Comparison of ENCODE assay signal across 20 mouse cellular contexts in genomic region chr7:94281529-94281928, GRCm38 (mm10).
DNase-seq lines count a peak whose midpoint lies in the region; ATAC-seq and TF ChIP-seq lines count a peak whose summit lies in the region.
"Had no signal": no experiment of that assay in that cellular context is flagged by ENCODE, and none has a peak within 500 bp of the region (broad histone marks: within the 10 kb centered on the region; RNA-seq: fewer than 3 reads in every experiment).

No protein-coding gene starts in this region.

- H3K27me3 ChIP-seq in hindbrain, embryonic 12.5 days, result no peaks in the 10 kb centered on the region
- H3K27me3 ChIP-seq in hindbrain, postnatal 0 days (ENCODE audit: insufficient read depth, low read length), result no peaks in the 10 kb centered on the region
- H3K27me3 ChIP-seq in midbrain, embryonic 14.5 days (ENCODE audit: control insufficient read depth, insufficient read depth, low read length), result no peaks in the 10 kb centered on the region
- no peaks in the 10 kb centered on the region for H3K27me3 ChIP-seq in liver, postnatal 0 days (ENCODE audit: insufficient read depth, low read length)
- H3K27me3 ChIP-seq: CH12.LX; embryonic facial prominence, embryonic 12.5 days; heart, embryonic 13.5 days; Patski had no signal

- H3K9ac ChIP-seq in hindbrain, embryonic 12.5 days, result no peak overlapping the region
- H3K9ac ChIP-seq in hindbrain, postnatal 0 days (replicated peaks; ENCODE audit: low read length), result no peak overlapping the region
- H3K9ac ChIP-seq in midbrain, embryonic 14.5 days (replicated peaks; ENCODE audit: low read length), result no peak overlapping the region
- no peak overlapping the region for H3K9ac ChIP-seq in liver, postnatal 0 days (replicated peaks)
- H3K9ac ChIP-seq: embryonic facial prominence, embryonic 12.5 days; heart, embryonic 13.5 days had no signal

- H3K27ac ChIP-seq in hindbrain, embryonic 12.5 days, result peak overlapping the region; percentile 18
- no peak overlapping the region for H3K27ac ChIP-seq in hindbrain, postnatal 0 days
- H3K27ac ChIP-seq in midbrain, embryonic 14.5 days (replicated peaks; ENCODE audit: low read depth, low read length), result no peak overlapping the region
- H3K27ac ChIP-seq in liver, postnatal 0 days (ENCODE audit: low read depth), result no peak overlapping the region
- H3K27ac ChIP-seq: embryonic facial prominence, embryonic 12.5 days; heart, embryonic 13.5 days had no signal

- H3K4me3 ChIP-seq in hindbrain, embryonic 12.5 days, result no peak overlapping the region
- no peak overlapping the region for H3K4me3 ChIP-seq in hindbrain, postnatal 0 days (ENCODE audit: low read length)
- no peak overlapping the region for H3K4me3 ChIP-seq in midbrain, embryonic 14.5 days (replicated peaks; ENCODE audit: low read depth, low read length)
- H3K4me3 ChIP-seq in liver, postnatal 0 days (ENCODE audit: low read depth, low read length), result no peak overlapping the region
- H3K4me3 ChIP-seq: embryonic facial prominence, embryonic 12.5 days; heart, embryonic 13.5 days had no signal

- no peak for DNase-seq in hindbrain, postnatal 0 days (ENCODE audit: low spot score)
- DNase-seq in retina, embryonic 14.5 days (ENCODE audit: low spot score), result peak; percentile 4
- no peak for DNase-seq in retina, postnatal 1 day
- no peak for DNase-seq in midbrain, embryonic 14.5 days
- no peak for DNase-seq in liver, postnatal 0 days
- no peak for DNase-seq in yolk sac, embryonic 10.5 days (ENCODE audit: low spot score)
- DNase-seq: adrenal gland, postnatal 14 days; cerebellum, adult 11-12 months; cerebellum, adult 9-10 months; cerebellum, postnatal 25 days; gastrocnemius, postnatal 14 days; heart, postnatal 4 days had no signal

- peak; percentile 77; the same call in 1 of the 2 replicates for ATAC-seq in hindbrain, embryonic 12.5 days (ENCODE audit: low FRiP score)
- ATAC-seq in hindbrain, postnatal 0 days, result no peak
- peak; percentile 38; the same call in 1 of the 2 replicates for ATAC-seq in midbrain, embryonic 14.5 days (ENCODE audit: low FRiP score, low TSS enrichment)
- no peak for ATAC-seq in liver, postnatal 0 days
- ATAC-seq: activated CD4-positive, CD25-positive, alpha-beta regulatory T cell, adult 4 months; forebrain, embryonic 16.5 days; inflammation-experienced regulatory T-cells, adult 6 months; Patski had no signal

- H3K4me2 ChIP-seq in hindbrain, embryonic 12.5 days (replicated peaks), result no peak overlapping the region
- H3K4me2 ChIP-seq in hindbrain, postnatal 0 days (ENCODE audit: low read depth, low read length), result no peak overlapping the region
- no peak overlapping the region for H3K4me2 ChIP-seq in midbrain, embryonic 14.5 days (ENCODE audit: low read length)
- H3K4me2 ChIP-seq in liver, postnatal 0 days (ENCODE audit: low read depth, low read length), result no peak overlapping the region
- H3K4me2 ChIP-seq: embryonic facial prominence, embryonic 12.5 days; heart, embryonic 13.5 days had no signal

- H3K36me3 ChIP-seq in hindbrain, embryonic 12.5 days, result no peaks in the 10 kb centered on the region
- H3K36me3 ChIP-seq in hindbrain, postnatal 0 days (ENCODE audit: insufficient read depth, low read length), result no peaks in the 10 kb centered on the region
- H3K36me3 ChIP-seq in midbrain, embryonic 14.5 days (ENCODE audit: control insufficient read depth, insufficient read depth, low read length), result no peaks in the 10 kb centered on the region
- no peaks in the 10 kb centered on the region for H3K36me3 ChIP-seq in liver, postnatal 0 days (replicated peaks; ENCODE audit: insufficient read depth, low read length)
- H3K36me3 ChIP-seq: embryonic facial prominence, embryonic 12.5 days; heart, embryonic 13.5 days had no signal

- no peaks in the 10 kb centered on the region for H3K4me1 ChIP-seq in hindbrain, embryonic 12.5 days
- H3K4me1 ChIP-seq in hindbrain, postnatal 0 days (ENCODE audit: insufficient read depth, low read length), result no peaks in the 10 kb centered on the region
- H3K4me1 ChIP-seq in midbrain, embryonic 14.5 days (ENCODE audit: control insufficient read depth, insufficient read depth, low read length), result 0 out of 2 replicates have a peak, but pooled peaks cover 4% of the 10 kb centered on the region
- H3K4me1 ChIP-seq in liver, postnatal 0 days (ENCODE audit: insufficient read depth), result no peaks in the 10 kb centered on the region
- H3K4me1 ChIP-seq: embryonic facial prominence, embryonic 12.5 days; heart, embryonic 13.5 days had no signal

- H3K9me3 ChIP-seq in hindbrain, embryonic 12.5 days (replicated peaks), result no peaks in the 10 kb centered on the region
- no peaks in the 10 kb centered on the region for H3K9me3 ChIP-seq in hindbrain, postnatal 0 days (ENCODE audit: low read length)
- H3K9me3 ChIP-seq in midbrain, embryonic 14.5 days (ENCODE audit: control insufficient read depth, low read length), result no peaks in the 10 kb centered on the region
- H3K9me3 ChIP-seq in liver, postnatal 0 days (ENCODE audit: low read length), result no peaks in the 10 kb centered on the region
- H3K9me3 ChIP-seq: embryonic facial prominence, embryonic 12.5 days; heart, embryonic 13.5 days had no signal

- no peak for TF ChIP-seq CTCF in hindbrain, postnatal 0 days (IDR thresholded peaks at IDR 0.05; ENCODE audit: low read depth)
- no peak for TF ChIP-seq CTCF in liver, postnatal 0 days (IDR thresholded peaks at IDR 0.05; ENCODE audit: low read depth)

- TF ChIP-seq EP300 in liver, postnatal 0 days (IDR thresholded peaks at IDR 0.05; ENCODE audit: low read depth), result no peak

- WGBS in hindbrain, embryonic 12.5 days, result 60% methylated on average over 3 of the region's 3 CpGs
- 54% methylated on average over 3 of the region's 3 CpGs for WGBS in hindbrain, postnatal 0 days
- WGBS in midbrain, embryonic 14.5 days, result 60% methylated on average over 3 of the region's 3 CpGs
- WGBS in liver, postnatal 0 days (ENCODE audit: insufficient replicate concordance), result 60% methylated on average over 3 of the region's 3 CpGs

Comparison
In these comparisons a context has a peak if more than half of its experiments do, and no peak if none do; other contexts are left out.
1. ATAC-seq: peak in hindbrain, embryonic 12.5 days (single experiment) and midbrain, embryonic 14.5 days (single experiment); none in hindbrain, postnatal 0 days (single experiment) and liver, postnatal 0 days (single experiment).